Mouse (Mus musculus): Measurements from ENCODE around the gene Blvrb. TPM values are rescaled to one million over a fixed set of nuclear protein-coding genes. Genes with fewer than 3 reads are reported as not detected.

Gene Blvrb
- not detected in 2 replicates for polyA plus RNA-seq (2012; ENCODE audit: insufficient read depth, insufficient read length, low replicate concordance, missing spikeins)

GRCm38 (mm10) chr7:27447419-27448286 is at the start of gene Blvrb, which contains the start of gene Sptbn4:
Gene Blvrb (plus strand): TSS chr7:27447978.
Gene Sptbn4 (minus strand): TSS chr7:27447686.
- peak; percentile 44; the same call in 1 of the 2 replicates for TF ChIP-seq POLR2A (IDR thresholded peaks at IDR 0.05; ENCODE audit: insufficient read depth, low read depth, low read length)
- no peak; the same call in 1 of the 2 replicates for TF ChIP-seq CTCF (IDR thresholded peaks at IDR 0.05; ENCODE audit: insufficient read depth, low read depth, low read length)
- peak within 1 kb of the TSS; percentile 75 for H3K4me3 ChIP-seq (ENCODE audit: insufficient read depth, low read depth, low read length)
- H3K27ac ChIP-seq (ENCODE audit: insufficient read depth, low read depth, low read length), result peak within 1 kb of the TSS; percentile 47; the same call in 1 of the 2 replicates
- WGBS, result 1% methylated on average over 54 of the region's 54 CpGs
- peaks cover 3% of the 10 kb centered on the region; the same call in 1 of the 2 replicates for H3K4me1 ChIP-seq (ENCODE audit: control insufficient read depth, insufficient read depth, low read length)

- Histone ChIP-seq H3K27ac (ENCODE audit: insufficient read depth, low read depth, low read length) (no peak overlapping the region), H3K4me3 (ENCODE audit: insufficient read depth, low read depth, low read length) (no peak overlapping the region), H3K4me1 (ENCODE audit: control insufficient read depth, insufficient read depth, low read length) (peaks cover 7% of the 10 kb centered on the region)
- TF ChIP-seq POLR2A (IDR thresholded peaks at IDR 0.05; ENCODE audit: insufficient read depth, low read depth, low read length) (no peak), CTCF (IDR thresholded peaks at IDR 0.05; ENCODE audit: insufficient read depth, low read depth, low read length) (no peak)
- WGBS, result 80% methylated on average over 7 of the region's 7 CpGs
Measured at GRCm38 (mm10) chr7:27400545-27400944, 47.2 kb upstream of the Blvrb start.

- Histone ChIP-seq H3K27ac (ENCODE audit: insufficient read depth, low read depth, low read length) (no peak overlapping the region), H3K4me3 (ENCODE audit: insufficient read depth, low read depth, low read length) (no peak overlapping the region), H3K4me1 (ENCODE audit: control insufficient read depth, insufficient read depth, low read length) (peaks cover 5% of the 10 kb centered on the region; the same call in 1 of the 2 replicates)
- 10% methylated on average over 16 of the region's 16 CpGs for WGBS
- TF ChIP-seq CTCF (IDR thresholded peaks at IDR 0.05; ENCODE audit: insufficient read depth, low read depth, low read length) (peak; percentile 88), POLR2A (IDR thresholded peaks at IDR 0.05; ENCODE audit: insufficient read depth, low read depth, low read length) (no peak)
Measured at GRCm38 (mm10) chr7:27402675-27403074, 45.1 kb upstream of the Blvrb start.

GRCm38 (mm10) chr7:27404203-27404942 is 43.4 kb upstream of the Blvrb start:
- 42% methylated on average over 81 of the region's 81 CpGs for WGBS
- Histone ChIP-seq H3K4me1 (ENCODE audit: control insufficient read depth, insufficient read depth, low read length) (peaks cover 11% of the 10 kb centered on the region), H3K4me3 (ENCODE audit: insufficient read depth, low read depth, low read length) (no peak overlapping the region), H3K27ac (ENCODE audit: insufficient read depth, low read depth, low read length) (no peak overlapping the region)
- TF ChIP-seq POLR2A (IDR thresholded peaks at IDR 0.05; ENCODE audit: insufficient read depth, low read depth, low read length), result no peak
- no peak for TF ChIP-seq CTCF (IDR thresholded peaks at IDR 0.05; ENCODE audit: insufficient read depth, low read depth, low read length)

GRCm38 (mm10) chr7:27406481-27406880 is 41.3 kb upstream of the Blvrb start:
- 88% methylated on average over 7 of the region's 7 CpGs for WGBS
- no peak for TF ChIP-seq POLR2A (IDR thresholded peaks at IDR 0.05; ENCODE audit: insufficient read depth, low read depth, low read length)
- no peak for TF ChIP-seq CTCF (IDR thresholded peaks at IDR 0.05; ENCODE audit: insufficient read depth, low read depth, low read length)
- H3K27ac ChIP-seq (ENCODE audit: insufficient read depth, low read depth, low read length), result no peak overlapping the region
- no peak overlapping the region for H3K4me3 ChIP-seq (ENCODE audit: insufficient read depth, low read depth, low read length)
- H3K4me1 ChIP-seq (ENCODE audit: control insufficient read depth, insufficient read depth, low read length), result peaks cover 11% of the 10 kb centered on the region

- Histone ChIP-seq H3K4me3 (ENCODE audit: insufficient read depth, low read depth, low read length) (no peak overlapping the region), H3K4me1 (ENCODE audit: control insufficient read depth, insufficient read depth, low read length) (peaks cover 11% of the 10 kb centered on the region), H3K27ac (ENCODE audit: insufficient read depth, low read depth, low read length) (no peak overlapping the region)
- TF ChIP-seq POLR2A (IDR thresholded peaks at IDR 0.05; ENCODE audit: insufficient read depth, low read depth, low read length), result no peak
- TF ChIP-seq CTCF (IDR thresholded peaks at IDR 0.05; ENCODE audit: insufficient read depth, low read depth, low read length), result no peak
- 81% methylated on average over 8 of the region's 8 CpGs for WGBS
Measured at GRCm38 (mm10) chr7:27407816-27408215, 40.0 kb upstream of the Blvrb start.

GRCm38 (mm10) chr7:27408379-27409176 is 39.2 kb upstream of the Blvrb start:
- TF ChIP-seq POLR2A (IDR thresholded peaks at IDR 0.05; ENCODE audit: insufficient read depth, low read depth, low read length) (no peak), CTCF (IDR thresholded peaks at IDR 0.05; ENCODE audit: insufficient read depth, low read depth, low read length) (peak; percentile 83)
- H3K27ac ChIP-seq (ENCODE audit: insufficient read depth, low read depth, low read length), result no peak overlapping the region
- peaks cover 11% of the 10 kb centered on the region for H3K4me1 ChIP-seq (ENCODE audit: control insufficient read depth, insufficient read depth, low read length)
- H3K4me3 ChIP-seq (ENCODE audit: insufficient read depth, low read depth, low read length), result peak overlapping the region; percentile 53
- WGBS, result 11% methylated on average over 94 of the region's 96 CpGs

- no peak overlapping the region for H3K4me3 ChIP-seq (ENCODE audit: insufficient read depth, low read depth, low read length)
- TF ChIP-seq CTCF (IDR thresholded peaks at IDR 0.05; ENCODE audit: insufficient read depth, low read depth, low read length) (no peak), POLR2A (IDR thresholded peaks at IDR 0.05; ENCODE audit: insufficient read depth, low read depth, low read length) (no peak)
- no peak overlapping the region for H3K27ac ChIP-seq (ENCODE audit: insufficient read depth, low read depth, low read length)
- H3K4me1 ChIP-seq (ENCODE audit: control insufficient read depth, insufficient read depth, low read length), result no peaks in the 10 kb centered on the region
- 79% methylated on average over 2 of the region's 2 CpGs for WGBS
Measured at GRCm38 (mm10) chr7:27417151-27417550, 30.6 kb upstream of the Blvrb start.

Data from olfactory bulb, adult 2 months (tissue).